Mouse (Mus musculus) layer of hippocampus, postnatal 25 days (tissue): ENCODE measurements at regions not wholly inside any gene's neighbourhood (a gene's known extent, or its start where the extent isn't known, plus 50 kb on each side); places are given as distances from the start of the nearest gene placed in this dataset.
A peak's percentile ranks its signal among the peaks of the same experiment; 100 is the strongest.

ENCODE experiments used
- DNase-seq, 2 experiments: peaks; one replicate each; pipeline ENCODE4 v3.0.0; 2022; ENCODE audit warnings: mixed read lengths in 2 of 2, low spot score in 1 of 2; ENCODE audit errors: extremely low spot score in 1 of 2

GRCm38 (mm10) chr1:174999265-175000200, 77.9 kb upstream of the Grem2 start:
- peak; percentile 11 to 14 for DNase-seq

- no peak for DNase-seq
Measured at GRCm38 (mm10) chr1:174992520-174992919, 70.9 kb upstream of the Grem2 start.

GRCm38 (mm10) chr1:174988590-174988989, 67.0 kb upstream of the Grem2 start:
- DNase-seq = no peak

GRCm38 (mm10) chr1:174971895-174972294, 50.3 kb upstream of the Grem2 start:
- no peak for DNase-seq
